Mouse (Mus musculus): ENCODE measurements around the gene Ccdc124.

GRCm38 (mm10) chr8:70850132-70850845, 23.4 kb downstream of the Ccdc124 start:
- no peak for TF ChIP-seq CTCF (IDR thresholded peaks at IDR 0.05; ENCODE audit: extremely low read depth, insufficient read depth, insufficient read length, insufficient replicate concordance)
- TF ChIP-seq POLR2A (IDR thresholded peaks at IDR 0.05; ENCODE audit: low read depth, low read length) = no peak
